Mouse (Mus musculus): ENCODE measurements around the gene Spi1. TPM values are rescaled to one million over a fixed set of nuclear protein-coding genes. Genes with fewer than 3 reads are reported as not detected.

Spi1 gene
- polyA plus RNA-seq, 1 experiment from 2014 or later: 9.4 TPM

DNA sequence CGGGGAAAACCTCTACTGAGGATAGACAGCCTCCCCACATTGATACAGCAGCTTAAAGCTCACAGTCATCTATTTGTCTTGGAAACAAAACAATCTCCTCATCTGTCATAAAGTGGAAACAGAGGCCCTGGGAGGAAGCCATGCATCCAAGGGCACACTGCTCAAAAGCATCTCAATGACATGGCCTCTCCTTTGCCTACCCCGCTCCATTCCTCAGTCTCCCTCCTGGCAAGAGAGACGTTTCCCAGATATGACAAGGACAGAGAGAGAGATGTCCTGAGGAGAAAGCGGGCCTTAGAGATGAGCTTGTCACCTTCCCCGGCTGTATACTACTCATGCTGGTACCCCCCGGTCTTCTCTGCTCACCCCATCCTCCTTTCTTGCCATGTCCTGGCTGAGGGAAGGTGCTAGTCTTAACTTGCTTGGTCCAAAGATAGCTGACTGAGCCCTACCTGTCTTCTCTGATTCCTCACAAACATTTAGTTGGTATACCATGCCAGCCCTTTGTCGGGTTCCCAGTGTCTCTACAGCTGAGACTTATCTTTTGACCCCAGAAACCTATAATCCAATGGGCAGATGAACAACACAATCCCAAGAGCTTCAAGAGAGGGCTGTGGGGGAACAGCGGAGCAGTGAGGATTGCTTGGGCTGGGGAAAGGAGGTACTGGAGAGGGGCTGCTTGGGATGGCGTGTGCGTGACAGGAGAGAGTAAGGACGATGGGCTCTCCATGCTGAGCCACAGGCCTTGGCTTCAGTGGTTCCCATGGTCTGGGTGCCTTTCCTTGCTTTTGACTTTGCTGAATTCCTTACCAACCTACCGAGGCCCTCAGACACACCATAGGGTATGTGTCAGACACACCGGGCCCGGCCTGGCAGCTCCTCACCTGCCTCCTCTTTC, 3.6 kb downstream of the Spi1 start:
- ATAC-seq (ENCODE audit: insufficient number of reproducible peaks, low FRiP score, low TSS enrichment, low read depth): no peak
- 0 out of 2 replicates have a peak, but pooled peaks cover 2% of the 10 kb centered on the region for H3K4me1 ChIP-seq
- no peaks in the 10 kb centered on the region for H3K9me3 ChIP-seq
- H3K9ac ChIP-seq: no peak overlapping the region
- H3K27me3 ChIP-seq: no peaks in the 10 kb centered on the region
- WGBS: 86% methylated on average over 14 of the region's 14 CpGs
- H3K36me3 ChIP-seq: no peaks in the 10 kb centered on the region
- H3K4me3 ChIP-seq: no peak overlapping the region
- no peak overlapping the region for H3K27ac ChIP-seq
- no peak overlapping the region for H3K4me2 ChIP-seq

DNA sequence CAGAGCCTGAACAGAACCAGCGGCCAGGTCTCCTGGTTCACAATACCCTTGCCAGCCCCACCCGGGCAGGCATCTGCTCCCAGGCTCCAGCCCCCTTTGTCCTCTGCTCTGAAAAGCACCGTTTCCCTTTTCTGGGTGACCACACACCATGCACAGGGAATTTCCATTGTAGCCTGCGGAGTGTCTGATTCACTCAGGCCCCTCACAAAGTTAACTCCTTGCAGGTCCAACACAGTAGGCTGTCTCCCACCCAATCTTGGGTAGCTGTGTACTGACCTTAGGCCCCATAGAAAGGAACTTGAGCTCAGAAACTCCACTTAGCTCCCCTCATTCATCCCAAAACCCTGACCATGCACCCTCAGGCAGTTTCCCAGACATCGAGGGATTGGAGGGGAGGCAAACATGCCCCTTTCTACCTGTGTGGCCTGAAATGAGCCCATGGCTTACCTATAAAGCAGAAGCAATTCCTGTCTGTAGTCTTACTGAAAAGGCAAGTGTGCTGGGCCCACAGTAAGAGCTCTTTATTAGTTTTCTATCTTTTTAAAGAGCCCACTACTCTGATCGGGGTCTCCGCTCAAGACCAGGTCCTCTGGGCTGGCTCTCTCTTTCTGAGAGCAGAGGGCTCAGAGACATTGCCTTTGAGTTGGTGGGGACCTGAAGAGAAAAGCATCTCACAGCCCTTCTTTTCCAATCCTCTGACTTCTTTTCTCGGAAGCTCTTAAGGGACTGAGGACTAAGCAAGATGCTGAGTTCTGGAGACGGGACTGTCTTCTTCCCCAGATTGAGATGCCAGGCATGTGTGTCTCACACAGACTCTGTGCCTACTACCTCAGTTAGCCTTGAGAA, 4.4 kb downstream of the Spi1 start:
- Histone ChIP-seq H3K27ac (no peak overlapping the region), H3K4me1 (0 out of 2 replicates have a peak, but pooled peaks cover 2% of the 10 kb centered on the region), H3K36me3 (no peaks in the 10 kb centered on the region), H3K9me3 (no peaks in the 10 kb centered on the region), H3K9ac (no peak overlapping the region), H3K4me2 (no peak overlapping the region), H3K27me3 (no peaks in the 10 kb centered on the region), H3K4me3 (no peak overlapping the region)
- no peak for ATAC-seq (ENCODE audit: insufficient number of reproducible peaks, low FRiP score, low TSS enrichment, low read depth)
- WGBS: 69% methylated on average over 9 of the region's 9 CpGs

DNA sequence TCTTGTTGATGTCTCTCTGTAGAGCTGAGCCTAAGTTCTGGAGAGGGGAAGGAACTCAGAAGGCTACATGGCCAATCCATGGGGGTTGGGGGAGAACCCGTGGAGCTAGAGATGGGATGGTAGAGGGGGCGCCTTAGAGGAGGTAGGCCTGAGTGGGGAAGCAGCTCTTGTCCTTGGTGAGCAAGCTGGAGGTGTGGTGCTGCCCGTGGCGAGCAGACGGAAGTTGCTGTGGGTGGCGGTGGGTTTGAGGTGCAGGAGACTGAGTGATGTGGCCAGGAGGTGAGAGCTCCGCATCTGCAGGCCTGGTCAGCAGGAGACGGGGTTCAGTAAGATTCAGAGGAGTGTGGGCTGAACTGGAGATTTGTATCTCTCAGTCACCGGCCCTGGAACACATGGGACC, 5.3 kb downstream of the Spi1 start:
- 85% methylated on average over 9 of the region's 9 CpGs for WGBS
- no peak overlapping the region for H3K9ac ChIP-seq
- H3K4me3 ChIP-seq: no peak overlapping the region
- 0 out of 2 replicates have a peak, but pooled peaks cover 2% of the 10 kb centered on the region for H3K4me1 ChIP-seq
- H3K4me2 ChIP-seq: no peak overlapping the region
- no peaks in the 10 kb centered on the region for H3K9me3 ChIP-seq
- ATAC-seq (ENCODE audit: insufficient number of reproducible peaks, low FRiP score, low TSS enrichment, low read depth): no peak
- H3K27me3 ChIP-seq: no peaks in the 10 kb centered on the region
- no peaks in the 10 kb centered on the region for H3K36me3 ChIP-seq
- no peak overlapping the region for H3K27ac ChIP-seq

DNA sequence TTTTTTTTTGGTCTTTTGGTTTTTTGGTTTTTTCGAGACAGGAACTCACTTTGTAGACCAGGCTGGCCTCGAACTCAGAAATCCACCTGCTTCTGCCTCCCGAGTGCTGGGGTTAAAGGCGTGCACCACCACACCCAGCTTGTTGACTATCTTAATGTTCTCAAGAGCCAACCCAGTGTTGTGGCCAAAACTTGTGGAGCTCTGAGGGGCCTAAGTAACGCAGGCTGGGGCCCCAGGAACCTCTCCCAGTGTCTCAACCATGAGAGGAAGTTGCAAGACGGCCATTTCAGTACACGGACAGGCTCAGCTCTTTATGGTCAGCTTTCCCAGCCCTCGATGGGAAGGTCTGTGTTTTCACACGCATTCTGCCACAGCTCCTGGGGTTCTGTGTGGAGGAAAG, 6.8 kb downstream of the Spi1 start:
- no peak overlapping the region for H3K27ac ChIP-seq
- 72% methylated on average over 9 of the region's 9 CpGs for WGBS
- H3K36me3 ChIP-seq: no peaks in the 10 kb centered on the region
- H3K4me2 ChIP-seq: no peak overlapping the region
- H3K9me3 ChIP-seq: no peaks in the 10 kb centered on the region
- ATAC-seq (ENCODE audit: insufficient number of reproducible peaks, low FRiP score, low TSS enrichment, low read depth): no peak
- no peak overlapping the region for H3K9ac ChIP-seq
- no peaks in the 10 kb centered on the region for H3K4me1 ChIP-seq
- H3K27me3 ChIP-seq: 0 out of 2 replicates have a peak, but pooled peaks cover 2% of the 10 kb centered on the region
- H3K4me3 ChIP-seq: no peak overlapping the region

DNA sequence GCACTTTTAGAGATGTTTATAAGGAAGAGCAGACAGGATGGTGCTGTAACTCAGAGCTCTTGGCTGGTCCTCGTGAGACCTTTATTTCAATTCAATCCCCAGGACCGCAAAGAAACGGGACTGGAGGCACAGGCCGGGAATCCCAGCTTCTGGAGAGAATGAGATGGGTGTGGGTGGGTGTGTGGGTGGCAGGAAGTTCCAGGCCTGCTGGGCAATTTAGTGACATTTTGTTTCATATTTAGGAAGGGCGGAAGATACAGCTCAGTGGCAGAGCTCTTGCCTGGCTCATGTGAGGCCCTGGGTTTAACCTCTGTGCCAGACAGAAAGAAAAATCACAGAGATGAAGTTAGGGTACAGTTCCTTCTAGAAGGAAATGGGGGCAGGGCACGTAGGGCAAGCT, 8.0 kb downstream of the Spi1 start:
- Histone ChIP-seq H3K4me1 (no peaks in the 10 kb centered on the region), H3K27me3 (0 out of 2 replicates have a peak, but pooled peaks cover 3% of the 10 kb centered on the region), H3K9ac (no peak overlapping the region), H3K4me3 (no peak overlapping the region), H3K27ac (no peak overlapping the region), H3K9me3 (no peaks in the 10 kb centered on the region), H3K36me3 (no peaks in the 10 kb centered on the region), H3K4me2 (no peak overlapping the region)
- 76% methylated on average over 6 of the region's 6 CpGs for WGBS
- no peak for ATAC-seq (ENCODE audit: insufficient number of reproducible peaks, low FRiP score, low TSS enrichment, low read depth)

DNA sequence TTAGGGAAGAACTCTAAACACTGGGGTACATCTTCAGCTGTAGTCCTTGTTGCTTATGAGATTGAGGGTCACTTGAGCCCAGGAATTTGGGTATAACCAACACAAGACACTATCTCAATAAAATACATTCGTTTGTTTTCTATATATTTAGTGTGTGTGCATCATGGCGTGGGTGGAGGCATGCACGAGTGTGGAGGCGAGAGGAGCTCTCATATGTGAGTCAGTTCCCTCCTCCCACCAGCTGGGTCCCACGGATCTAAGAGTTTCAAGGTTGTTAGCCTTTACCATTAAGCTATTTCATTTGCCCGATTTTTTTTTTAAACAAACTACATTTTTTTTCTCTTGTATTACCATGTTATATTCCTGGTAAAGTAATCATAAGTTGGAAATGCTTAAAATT, 8.6 kb downstream of the Spi1 start:
- ATAC-seq (ENCODE audit: insufficient number of reproducible peaks, low FRiP score, low TSS enrichment, low read depth): no peak
- 60% methylated on average over 6 of the region's 6 CpGs for WGBS
- Histone ChIP-seq H3K9me3 (no peaks in the 10 kb centered on the region), H3K4me1 (no peaks in the 10 kb centered on the region), H3K36me3 (no peaks in the 10 kb centered on the region), H3K27ac (no peak overlapping the region), H3K4me3 (no peak overlapping the region), H3K27me3 (0 out of 2 replicates have a peak, but pooled peaks cover 3% of the 10 kb centered on the region), H3K4me2 (no peak overlapping the region), H3K9ac (no peak overlapping the region)

DNA sequence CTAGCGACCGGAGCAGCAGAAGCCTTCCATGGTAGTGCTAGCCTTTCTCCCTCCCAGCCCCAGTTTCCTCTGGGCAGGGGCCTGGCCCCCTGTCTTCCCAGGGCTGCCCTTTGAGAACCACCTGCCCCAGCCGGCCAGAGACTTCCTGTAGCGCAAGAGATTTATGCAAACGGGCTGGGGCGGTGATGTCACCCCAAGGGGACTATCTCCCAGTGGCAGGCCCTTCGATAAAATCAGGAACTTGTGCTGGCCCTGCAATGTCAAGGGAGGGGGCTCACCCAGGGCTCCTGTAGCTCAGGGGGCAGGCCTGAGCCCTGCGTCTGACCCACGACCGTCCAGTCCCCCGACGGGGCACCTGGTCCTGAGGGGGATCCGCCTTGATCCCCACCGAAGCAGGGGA, 14.3 kb downstream of the Spi1 start:
- H3K9me3 ChIP-seq: no peaks in the 10 kb centered on the region
- H3K36me3 ChIP-seq: no peaks in the 10 kb centered on the region
- H3K4me2 ChIP-seq: no peak overlapping the region
- 66% methylated on average over 14 of the region's 14 CpGs for WGBS
- no peak overlapping the region for H3K9ac ChIP-seq
- 0 out of 2 replicates have a peak, but pooled peaks cover 3% of the 10 kb centered on the region for H3K4me1 ChIP-seq
- no peak for ATAC-seq (ENCODE audit: insufficient number of reproducible peaks, low FRiP score, low TSS enrichment, low read depth)
- H3K27ac ChIP-seq: no peak overlapping the region
- H3K27me3 ChIP-seq: 0 out of 2 replicates have a peak, but pooled peaks cover 3% of the 10 kb centered on the region
- H3K4me3 ChIP-seq: no peak overlapping the region

DNA sequence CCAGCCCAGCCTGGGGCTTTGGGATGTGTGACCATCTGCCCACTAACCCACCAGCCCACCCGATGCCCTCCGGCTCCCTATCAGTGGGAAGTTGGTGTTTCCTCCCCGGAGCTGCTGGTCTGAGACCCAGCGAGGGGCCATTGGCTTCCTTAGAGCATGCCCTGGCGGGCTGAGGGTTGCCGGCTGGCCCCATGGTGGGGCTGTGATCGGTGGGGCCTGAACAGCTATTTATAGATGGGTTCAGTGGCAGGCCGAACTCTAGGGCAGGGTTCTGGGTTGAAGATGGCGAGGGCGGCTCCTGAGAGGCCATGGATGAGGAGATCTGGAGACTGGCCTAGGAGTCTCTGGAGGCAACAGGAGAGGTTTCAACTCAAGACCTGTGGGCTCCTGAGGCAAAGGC, 14.8 kb downstream of the Spi1 start:
- no peak overlapping the region for H3K27ac ChIP-seq
- 0 out of 2 replicates have a peak, but pooled peaks cover 3% of the 10 kb centered on the region for H3K27me3 ChIP-seq
- no peak overlapping the region for H3K4me2 ChIP-seq
- no peaks in the 10 kb centered on the region for H3K9me3 ChIP-seq
- ATAC-seq (ENCODE audit: insufficient number of reproducible peaks, low FRiP score, low TSS enrichment, low read depth): no peak
- no peak overlapping the region for H3K4me3 ChIP-seq
- H3K9ac ChIP-seq: no peak overlapping the region
- WGBS: 80% methylated on average over 10 of the region's 10 CpGs
- H3K36me3 ChIP-seq: no peaks in the 10 kb centered on the region
- 0 out of 2 replicates have a peak, but pooled peaks cover 3% of the 10 kb centered on the region for H3K4me1 ChIP-seq

DNA sequence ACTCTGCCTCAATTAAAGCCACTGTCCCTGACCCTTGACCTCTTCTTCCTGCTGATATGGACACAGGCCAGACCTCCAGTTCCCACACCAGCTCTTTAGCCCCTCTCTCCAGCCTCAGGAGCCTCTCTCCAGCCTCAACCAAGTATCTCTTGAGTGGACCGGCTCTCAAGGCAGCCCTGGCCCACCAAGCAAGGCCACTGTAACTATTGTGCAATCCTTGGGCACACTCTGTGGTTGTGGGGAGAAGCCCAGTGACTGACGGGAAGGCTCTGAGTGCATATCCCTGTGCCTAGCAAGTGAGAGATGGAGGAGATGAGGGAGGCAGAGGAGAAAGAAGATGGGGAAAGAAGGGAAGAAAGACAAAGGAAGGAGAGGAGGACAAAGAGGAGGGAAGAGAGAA, 16.0 kb downstream of the Spi1 start:
- no peak overlapping the region for H3K27ac ChIP-seq
- H3K36me3 ChIP-seq: no peaks in the 10 kb centered on the region
- 83% methylated on average over 2 of the region's 2 CpGs for WGBS
- no peaks in the 10 kb centered on the region for H3K9me3 ChIP-seq
- H3K9ac ChIP-seq: no peak overlapping the region
- ATAC-seq (ENCODE audit: insufficient number of reproducible peaks, low FRiP score, low TSS enrichment, low read depth): no peak
- H3K4me3 ChIP-seq: no peak overlapping the region
- no peak overlapping the region for H3K4me2 ChIP-seq
- 0 out of 2 replicates have a peak, but pooled peaks cover 3% of the 10 kb centered on the region for H3K27me3 ChIP-seq
- 0 out of 2 replicates have a peak, but pooled peaks cover 3% of the 10 kb centered on the region for H3K4me1 ChIP-seq

DNA sequence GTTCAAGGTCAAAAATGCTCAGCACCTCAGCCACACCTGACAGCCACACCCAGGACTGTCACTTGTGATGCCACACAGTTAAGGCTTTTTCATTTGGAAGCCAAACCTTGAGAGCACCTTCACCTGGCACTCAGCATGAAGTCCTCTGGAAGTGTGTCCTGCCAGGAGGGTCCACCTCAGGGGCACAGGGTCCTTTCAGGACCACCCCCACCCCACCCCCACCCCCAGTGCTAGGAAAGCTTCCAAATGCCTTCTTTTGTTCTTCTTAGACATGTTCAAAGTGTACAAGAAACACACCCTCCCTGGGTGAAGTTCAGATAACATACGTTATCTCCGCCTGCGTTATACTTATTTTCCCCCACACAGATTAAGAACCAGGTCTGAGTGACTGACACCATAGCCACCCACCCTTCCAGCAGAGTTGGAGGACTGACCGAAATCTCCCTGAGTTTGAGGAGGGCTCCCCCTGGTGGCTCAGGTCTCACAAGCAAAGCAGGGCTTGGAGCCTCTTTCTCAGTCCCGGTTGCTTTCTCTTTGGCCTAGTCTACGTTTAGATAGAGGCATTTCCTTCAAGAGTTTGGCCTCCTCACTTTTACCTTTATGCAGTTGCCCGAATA, 19.0 kb downstream of the Spi1 start:
- peak; percentile 54; the same call in 1 of the 2 replicates for ATAC-seq (ENCODE audit: insufficient number of reproducible peaks, low FRiP score, low TSS enrichment, low read depth)
- Histone ChIP-seq H3K27ac (no peak overlapping the region), H3K4me3 (no peak overlapping the region), H3K9ac (no peak overlapping the region), H3K4me2 (no peak overlapping the region), H3K27me3 (no peaks in the 10 kb centered on the region), H3K9me3 (no peaks in the 10 kb centered on the region), H3K36me3 (no peaks in the 10 kb centered on the region), H3K4me1 (0 out of 2 replicates have a peak, but pooled peaks cover 3% of the 10 kb centered on the region)
- 11% methylated on average over 7 of the region's 7 CpGs for WGBS

DNA sequence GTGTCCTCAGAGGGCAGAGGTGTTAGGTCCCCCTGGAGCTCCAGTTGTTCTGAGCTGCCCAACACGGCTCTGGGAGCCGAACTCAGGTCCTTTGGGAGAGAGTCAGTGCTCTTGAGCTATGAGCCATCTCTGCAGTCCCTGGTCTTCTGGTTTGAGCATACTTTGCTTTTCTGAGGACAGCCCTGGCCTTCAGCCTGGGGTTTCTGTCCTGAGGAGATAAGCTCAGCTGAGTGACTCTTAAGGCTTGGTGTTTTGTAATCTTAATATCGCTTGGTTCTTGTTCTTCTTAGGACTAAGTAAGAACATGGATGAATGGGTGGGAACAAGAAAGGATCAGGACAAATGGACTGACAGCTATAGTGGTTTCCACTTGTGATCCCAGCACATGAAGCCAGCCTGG, 26.0 kb downstream of the Spi1 start:
- H3K27me3 ChIP-seq: no peaks in the 10 kb centered on the region
- ATAC-seq (ENCODE audit: insufficient number of reproducible peaks, low FRiP score, low TSS enrichment, low read depth): no peak
- no peaks in the 10 kb centered on the region for H3K9me3 ChIP-seq
- no peak overlapping the region for H3K9ac ChIP-seq
- no peak overlapping the region for H3K4me3 ChIP-seq
- 0 out of 2 replicates have a peak, but pooled peaks cover 6% of the 10 kb centered on the region for H3K4me1 ChIP-seq
- no peak overlapping the region for H3K4me2 ChIP-seq
- H3K36me3 ChIP-seq: no peaks in the 10 kb centered on the region
- no peak overlapping the region for H3K27ac ChIP-seq
- 80% methylated on average over 3 of the region's 3 CpGs for WGBS
